Mouse (Mus musculus) limb, embryonic 13.5 days (tissue): ENCODE data around the gene Tmem212. TPM values are rescaled to one million over a fixed set of nuclear protein-coding genes. Genes with fewer than 3 reads are reported as not detected.
"Not testable (repeated sequence)": the region's sequence is repeated elsewhere in the genome, so short reads cannot be mapped to it uniquely, and the experiment has no call there.

Experiments
- ATAC-seq: fragments of 200-750 bp; cut with Nextera tagmentation; 2 replicates; pipeline ENCODE4 v1.8.0; 2017; ENCODE audit warnings: low read depth, moderate number of reproducible peaks, moderate TSS enrichment; ENCODE audit not compliant: low FRiP score
- H3K27ac ChIP-seq: fragments of 300-500 bp; sonication (generic); 2 replicates; pipeline ENCODE4 v1.5.1; 2015; ENCODE audit warnings: inconsistent platforms, mild to moderate bottlenecking, moderate library complexity
- H3K27me3 ChIP-seq: fragments of 300-500 bp; sonication (generic); 2 replicates; pipeline ENCODE4 v1.6.1; 2015; ENCODE audit warnings: mild to moderate bottlenecking, inconsistent platforms
- H3K36me3 ChIP-seq: fragments of 300-500 bp; sonication (generic); 2 replicates; pipeline ENCODE4 v1.6.1; 2015; ENCODE audit warnings: inconsistent platforms, mild to moderate bottlenecking, moderate library complexity
- H3K4me1 ChIP-seq: fragments of 300-500 bp; sonication (generic); 2 replicates; pipeline ENCODE4 v1.6.1; 2015; ENCODE audit warnings: inconsistent platforms
- H3K4me2 ChIP-seq: fragments of 300-500 bp; sonication (generic); replicated peaks from 2 replicates; pipeline ENCODE4 v1.6.1; 2015; ENCODE audit warnings: inconsistent platforms, mild to moderate bottlenecking, moderate library complexity
- H3K4me3 ChIP-seq: fragments of 300-500 bp; sonication (generic); 2 replicates; pipeline ENCODE4 v1.5.1; 2015; ENCODE audit warnings: moderate library complexity, mild to moderate bottlenecking, inconsistent platforms
- H3K9ac ChIP-seq: fragments of 300-500 bp; sonication (generic); 2 replicates; pipeline ENCODE4 v1.6.1; 2015; ENCODE audit warnings: mild to moderate bottlenecking, inconsistent platforms
- H3K9me3 ChIP-seq: fragments of 300-500 bp; sonication (generic); 2 replicates; pipeline ENCODE4 v1.6.1; 2016; ENCODE audit warnings: inconsistent platforms
- WGBS: fragments of 180-500 bp; shearing (Covaris S2); methylation state at CpG from one replicate; pipeline ENCODE4 v1.1.7; 2015; 5-methylcytosine and 5-hydroxymethylcytosine counted together
- polyA plus RNA-seq: library from polyadenylated mRNA; unstranded; fragments of >200 nt; fragmentation: Nextera tagmentation; extraction: Ambion mirVana; gene quantifications from 2 replicates; pipeline ENCODE4 v1.2.1, GENCODE M21; 2015

Tmem212 gene
- not detected in 2 replicates for polyA plus RNA-seq

DNA sequence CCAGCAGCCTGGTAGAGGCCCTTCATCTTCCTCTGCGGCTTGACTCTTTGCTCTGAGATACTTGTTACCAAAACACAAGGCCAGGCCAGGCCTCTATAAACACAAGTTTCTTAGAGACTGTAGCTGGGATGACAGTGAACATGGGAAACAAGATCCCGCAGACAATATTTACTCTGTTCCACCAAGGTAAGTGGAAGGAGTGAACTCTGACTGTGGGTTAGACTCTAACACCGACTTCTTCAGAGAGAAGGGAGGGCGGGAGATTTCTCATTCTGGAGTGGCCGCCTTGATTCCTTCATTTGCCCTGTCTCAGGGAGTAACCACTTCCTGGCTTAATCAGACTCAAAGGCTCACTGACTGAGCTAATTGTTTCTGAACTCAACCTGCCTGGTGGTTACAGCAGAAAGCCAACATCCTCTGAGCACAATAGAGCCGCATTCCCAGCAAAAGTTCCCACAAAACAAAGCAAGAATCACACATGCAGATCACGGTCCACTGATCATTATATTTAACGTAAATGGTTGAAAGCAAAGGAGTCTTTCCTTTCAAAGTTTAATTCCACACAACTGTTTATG is at the start of gene Tmem212:
Gene Tmem212, minus strand, starts transcription at position 51 of the 575 bp plus-strand sequence.
- Histone ChIP-seq H3K36me3 (no peaks in the 10 kb centered on the region), H3K9me3 (no peaks in the 10 kb centered on the region), H3K27ac (no peak within 1 kb of the TSS), H3K4me2 (no peak within 1 kb of the TSS), H3K4me3 (no peak within 1 kb of the TSS), H3K9ac (no peak within 1 kb of the TSS), H3K4me1 (peaks cover 14% of the 10 kb centered on the region), H3K27me3 (no peaks in the 10 kb centered on the region)
- ATAC-seq: no peak
- 71% methylated on average over 8 of the region's 8 CpGs for WGBS

DNA sequence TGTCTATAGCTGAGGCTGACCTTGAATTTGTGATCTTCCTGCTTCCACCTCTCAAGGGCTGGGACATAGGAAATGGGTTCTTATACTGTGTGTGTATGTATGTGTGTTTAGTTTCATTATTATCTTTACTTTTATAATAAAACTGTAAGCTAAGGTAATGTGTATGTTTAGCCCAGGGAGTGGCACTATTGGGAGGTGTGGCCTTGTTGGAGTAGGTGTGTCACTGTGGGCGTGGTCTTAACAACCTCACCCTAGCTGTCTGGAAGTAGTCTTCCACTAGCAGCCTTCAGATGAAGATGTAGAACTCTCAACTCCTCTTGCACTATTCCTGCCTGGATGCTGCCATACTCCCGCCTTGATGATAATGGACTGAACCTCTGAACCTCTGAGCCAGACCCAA is 49.2 kb upstream of the Tmem212 start:
- 87% methylated on average over 2 of the region's 2 CpGs for WGBS
- not testable (repeated sequence) for H3K4me2 ChIP-seq, H3K9ac ChIP-seq, ATAC-seq, H3K4me3 ChIP-seq, H3K36me3 ChIP-seq, H3K9me3 ChIP-seq, H3K27ac ChIP-seq, H3K27me3 ChIP-seq
- H3K4me1 ChIP-seq: peaks cover 14% of the 10 kb centered on the region

DNA sequence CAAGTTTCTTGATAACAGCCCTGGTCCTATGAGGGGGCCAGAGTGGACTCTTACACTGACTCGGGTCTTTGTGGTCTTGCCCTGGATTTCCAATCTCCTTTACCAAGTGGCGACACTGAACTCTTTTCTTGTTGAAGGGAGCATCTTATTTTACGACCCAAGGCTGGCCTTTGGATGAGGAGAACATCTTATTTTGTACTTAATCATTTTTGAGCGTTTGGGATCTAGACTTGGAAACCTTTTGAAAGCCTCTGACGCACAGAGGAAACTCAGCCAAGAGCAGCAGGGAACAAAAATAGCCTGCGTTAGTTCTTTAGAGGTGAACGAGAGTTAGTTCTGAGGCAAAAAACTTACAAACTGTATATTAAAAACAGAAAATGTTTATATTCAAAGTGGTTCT is 46.8 kb upstream of the Tmem212 start:
- H3K4me3 ChIP-seq: no peak overlapping the region
- no peak for ATAC-seq
- WGBS: 76% methylated on average over 7 of the region's 7 CpGs
- H3K27ac ChIP-seq: no peak overlapping the region
- H3K9me3 ChIP-seq: no peaks in the 10 kb centered on the region
- no peaks in the 10 kb centered on the region; the same call in 1 of the 2 replicates for H3K27me3 ChIP-seq
- H3K4me2 ChIP-seq: no peak overlapping the region
- no peak overlapping the region for H3K9ac ChIP-seq
- peaks cover 26% of the 10 kb centered on the region for H3K4me1 ChIP-seq
- no peaks in the 10 kb centered on the region for H3K36me3 ChIP-seq

DNA sequence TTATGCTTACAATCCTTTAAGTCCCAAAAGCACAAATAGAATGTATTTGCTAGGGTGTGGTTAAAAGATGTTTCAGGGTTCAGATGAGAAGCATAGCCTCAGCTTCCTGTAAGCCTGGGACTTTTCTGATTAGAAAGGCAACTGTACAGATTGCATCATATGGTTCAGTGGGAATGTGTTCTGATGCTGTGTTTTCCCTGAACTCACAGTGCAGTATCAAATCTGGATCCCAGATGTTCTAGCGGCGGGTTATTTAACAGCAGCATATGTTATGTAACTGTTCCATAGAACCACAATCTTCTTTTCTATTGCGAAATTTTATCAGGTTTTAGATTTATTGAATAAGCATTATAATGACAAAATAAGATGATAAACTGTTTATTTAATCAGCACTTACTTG is 45.5 kb upstream of the Tmem212 start:
- Histone ChIP-seq H3K4me1 (peaks cover 26% of the 10 kb centered on the region), H3K27me3 (no peaks in the 10 kb centered on the region; the same call in 1 of the 2 replicates), H3K36me3 (no peaks in the 10 kb centered on the region), H3K4me3 (no peak overlapping the region), H3K9me3 (no peaks in the 10 kb centered on the region), H3K4me2 (no peak overlapping the region), H3K27ac (no peak overlapping the region), H3K9ac (no peak overlapping the region)
- ATAC-seq: no peak
- 50% methylated on average over 3 of the region's 3 CpGs for WGBS

DNA sequence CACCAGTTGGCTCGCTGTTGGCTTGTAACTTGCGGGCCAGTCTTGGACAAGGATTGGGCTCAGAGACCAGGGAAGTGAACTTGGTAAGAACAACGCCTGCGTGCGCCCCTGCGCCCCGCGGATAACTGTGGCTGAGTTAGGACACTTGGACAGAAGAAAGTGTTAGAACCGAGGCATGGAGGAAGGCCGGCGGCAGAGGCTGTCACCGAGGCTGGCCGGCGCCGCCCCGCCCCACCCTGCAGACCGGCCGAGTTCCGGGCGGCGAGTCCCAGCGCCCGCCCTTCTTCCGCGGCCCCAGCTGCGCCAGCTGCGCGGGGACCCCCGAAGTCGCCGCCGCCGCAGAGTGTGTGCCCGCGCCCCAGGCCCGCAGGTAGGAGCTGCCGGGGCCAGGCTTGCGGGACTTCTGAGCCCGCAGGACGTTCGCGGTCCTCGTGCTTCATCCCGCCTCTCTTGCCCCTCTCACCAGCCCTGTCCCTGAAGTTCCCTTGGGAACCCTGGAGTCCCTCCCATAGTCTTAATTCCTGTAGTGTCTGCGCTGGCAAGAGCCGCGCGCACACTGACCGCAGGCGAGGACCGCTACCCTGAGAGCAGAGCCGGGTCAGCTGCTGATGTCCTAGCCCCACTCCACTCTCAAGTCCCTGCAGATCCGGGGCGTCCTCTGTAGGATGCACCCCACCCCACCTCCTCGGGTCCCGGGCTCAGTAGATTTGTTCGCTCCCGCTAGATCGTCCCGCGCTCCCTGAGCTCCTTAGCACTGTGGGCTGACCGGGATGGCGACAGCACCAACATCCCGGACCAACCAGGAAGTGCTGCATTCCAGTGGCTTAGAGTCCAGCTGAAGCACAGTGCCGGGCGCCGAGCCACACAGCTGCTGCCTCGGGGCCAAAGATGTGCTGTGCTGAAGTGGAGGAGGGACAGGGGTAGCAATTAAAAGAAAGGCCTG is 42.5 kb upstream of the Tmem212 start, which contains the start of gene Pld1:
Gene Pld1, plus strand, starts transcription at position 315 of the 943 bp plus-strand sequence.
- Histone ChIP-seq H3K27me3 (no peaks in the 10 kb centered on the region; the same call in 1 of the 2 replicates), H3K27ac (peak within 1 kb of the TSS; percentile 73), H3K36me3 (no peaks in the 10 kb centered on the region), H3K9ac (peak within 1 kb of the TSS; percentile 85), H3K9me3 (no peaks in the 10 kb centered on the region), H3K4me3 (peak within 1 kb of the TSS; percentile 66), H3K4me2 (peak within 1 kb of the TSS; percentile 97), H3K4me1 (peaks cover 26% of the 10 kb centered on the region)
- under 1% methylated on average over 68 of the region's 68 CpGs for WGBS
- ATAC-seq: peak; percentile 86

DNA sequence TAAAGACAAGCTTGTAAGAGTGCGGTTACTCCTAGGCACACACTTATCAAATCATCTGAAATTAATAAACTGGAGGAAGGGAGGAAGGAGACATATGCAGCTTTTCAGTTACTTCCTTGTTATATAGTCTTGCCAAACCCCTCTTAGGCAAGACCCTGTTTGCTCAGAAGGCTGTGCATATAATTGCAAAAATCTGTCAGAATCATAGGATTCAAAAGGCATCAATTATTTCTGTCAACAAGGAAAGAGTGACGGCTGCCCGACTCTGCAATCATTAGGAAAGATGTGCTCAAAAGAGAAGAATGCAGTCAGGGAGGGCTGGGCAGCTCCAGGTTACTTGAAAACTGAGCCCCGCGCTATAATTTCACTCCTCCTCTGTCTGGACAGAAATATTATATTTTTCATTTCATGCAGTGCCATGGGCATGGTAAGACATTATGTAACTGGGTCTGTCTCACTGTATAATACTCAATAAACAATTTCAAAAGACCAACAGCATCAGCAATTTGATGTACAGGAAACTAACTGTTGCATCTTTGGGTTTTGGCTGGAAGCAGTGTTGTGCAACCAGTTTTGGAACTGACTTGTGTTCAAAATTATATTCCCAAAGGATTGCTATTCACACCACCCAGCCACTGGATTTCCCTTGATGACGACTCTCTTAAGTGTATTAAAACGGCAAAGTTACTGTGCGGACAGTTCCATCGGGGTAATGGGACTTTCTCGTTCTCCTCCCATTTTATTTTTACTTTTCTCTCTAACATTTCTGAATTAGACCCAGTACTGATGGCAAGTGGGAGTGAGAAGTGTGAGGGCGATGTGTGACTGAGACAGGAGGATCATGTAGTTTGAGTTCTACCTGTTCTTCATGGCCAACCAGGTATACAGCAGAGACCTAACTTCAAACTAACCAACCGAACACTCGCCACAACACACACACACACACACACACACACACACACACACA is 41.3 kb upstream of the Tmem212 start:
- no peaks in the 10 kb centered on the region for H3K9me3 ChIP-seq
- H3K27ac ChIP-seq: no peak overlapping the region
- peaks cover 26% of the 10 kb centered on the region for H3K4me1 ChIP-seq
- H3K9ac ChIP-seq: no peak overlapping the region
- no peak for ATAC-seq
- peak overlapping the region; percentile 97 for H3K4me2 ChIP-seq
- WGBS: 69% methylated on average over 13 of the region's 13 CpGs
- no peaks in the 10 kb centered on the region for H3K27me3 ChIP-seq
- H3K36me3 ChIP-seq: no peaks in the 10 kb centered on the region
- no peak overlapping the region for H3K4me3 ChIP-seq

DNA sequence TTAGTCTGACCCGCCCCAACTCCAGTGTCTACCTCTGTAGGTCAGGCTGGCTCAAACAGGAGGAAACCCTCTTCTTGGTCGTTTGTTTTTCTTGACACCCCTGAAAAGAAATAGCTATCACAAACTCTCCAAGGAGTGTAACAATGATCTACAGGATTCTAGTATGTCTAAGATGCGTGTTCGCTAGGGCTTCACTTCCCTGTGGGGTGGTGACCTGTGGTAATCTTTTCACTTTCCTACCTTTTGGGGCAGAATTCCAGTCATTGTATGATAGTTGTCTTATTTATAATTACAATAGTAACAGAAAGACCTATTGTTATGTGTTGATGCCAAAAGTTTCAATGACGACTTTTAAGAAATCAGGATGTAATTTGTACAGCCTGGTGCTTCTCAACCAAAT is 40.6 kb upstream of the Tmem212 start:
- no peak overlapping the region for H3K4me3 ChIP-seq
- 81% methylated on average over 5 of the region's 5 CpGs for WGBS
- H3K9me3 ChIP-seq: no peaks in the 10 kb centered on the region
- H3K27me3 ChIP-seq: no peaks in the 10 kb centered on the region
- H3K9ac ChIP-seq: no peak overlapping the region
- H3K4me1 ChIP-seq: peaks cover 26% of the 10 kb centered on the region
- H3K4me2 ChIP-seq: no peak overlapping the region
- H3K36me3 ChIP-seq: no peaks in the 10 kb centered on the region
- no peak for ATAC-seq
- H3K27ac ChIP-seq: no peak overlapping the region

DNA sequence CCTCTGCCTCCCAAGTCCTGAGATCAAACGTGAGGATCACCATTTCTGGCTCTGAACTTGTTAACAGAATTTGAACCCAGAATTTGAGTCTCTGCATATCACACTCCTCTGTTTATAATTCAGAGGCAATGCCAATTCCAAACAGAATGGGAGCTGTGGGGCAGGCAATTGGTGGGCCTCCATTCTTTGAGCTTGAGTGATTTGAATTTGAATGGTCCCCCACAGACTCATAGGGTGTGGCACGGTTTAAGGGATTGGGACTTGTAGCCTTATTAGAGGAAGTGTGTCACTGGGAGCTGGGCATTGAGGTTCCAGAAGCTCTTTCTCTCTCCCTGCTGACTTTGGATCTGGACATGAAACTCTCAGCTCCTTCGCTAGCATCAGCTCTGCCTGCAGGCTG is 39.5 kb upstream of the Tmem212 start:
- ATAC-seq: no peak
- no peak overlapping the region for H3K4me3 ChIP-seq
- no peak overlapping the region for H3K27ac ChIP-seq
- H3K4me1 ChIP-seq: peaks cover 17% of the 10 kb centered on the region
- H3K9me3 ChIP-seq: no peaks in the 10 kb centered on the region
- H3K9ac ChIP-seq: no peak overlapping the region
- no peaks in the 10 kb centered on the region for H3K36me3 ChIP-seq
- no peak overlapping the region for H3K4me2 ChIP-seq
- 80% methylated on average over 3 of the region's 3 CpGs for WGBS
- no peaks in the 10 kb centered on the region for H3K27me3 ChIP-seq

DNA sequence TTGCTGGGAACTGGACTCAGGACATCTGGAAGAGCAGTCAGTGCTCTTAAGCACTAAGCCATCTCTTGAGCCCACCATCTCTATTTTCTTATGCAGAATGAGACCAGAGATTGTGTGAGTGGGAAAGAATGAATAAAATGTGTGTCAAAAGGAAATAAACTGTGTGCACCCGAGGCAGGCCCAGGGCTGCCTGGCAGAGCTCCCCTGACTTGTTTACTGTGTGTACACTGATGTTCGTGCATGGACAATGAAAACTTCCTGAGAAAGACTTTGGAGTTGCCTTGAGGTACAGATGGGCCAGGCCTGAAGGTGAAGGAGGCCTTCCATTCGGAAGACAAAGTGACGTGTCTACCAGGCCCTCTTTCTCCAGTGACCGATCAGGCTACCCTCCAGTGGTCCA is 36.2 kb upstream of the Tmem212 start:
- no peak overlapping the region for H3K9ac ChIP-seq

DNA sequence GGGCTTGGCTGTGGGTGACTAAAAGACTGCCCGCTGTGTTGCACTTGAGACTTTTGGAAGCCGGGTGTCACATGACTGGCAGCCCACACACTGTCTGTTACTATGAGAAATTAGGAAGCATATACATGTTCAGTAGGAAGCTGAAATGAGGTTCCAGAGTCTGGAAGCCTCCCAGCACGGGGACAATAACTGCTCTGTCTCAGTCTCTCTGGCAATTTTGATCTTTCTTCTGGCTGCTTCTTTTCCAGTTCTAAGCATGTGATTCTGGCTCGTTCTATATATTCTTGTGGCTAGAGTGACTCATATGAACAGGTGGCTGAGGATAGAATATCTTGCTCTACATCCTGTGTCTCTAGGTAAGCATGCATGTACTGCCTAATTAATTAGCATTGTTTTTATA is 33.1 kb upstream of the Tmem212 start:
- H3K4me3 ChIP-seq: no peak overlapping the region
- no peaks in the 10 kb centered on the region for H3K4me1 ChIP-seq
- H3K9me3 ChIP-seq: no peaks in the 10 kb centered on the region
- WGBS: 76% methylated on average over 4 of the region's 4 CpGs
- no peak overlapping the region for H3K4me2 ChIP-seq
- no peak for ATAC-seq
- H3K9ac ChIP-seq: no peak overlapping the region
- H3K27me3 ChIP-seq: no peaks in the 10 kb centered on the region
- no peak overlapping the region for H3K27ac ChIP-seq
- H3K36me3 ChIP-seq: no peaks in the 10 kb centered on the region

More for the DNA sequence above, 36.2 kb upstream of the Tmem212 start:
- no peak overlapping the region for H3K27ac ChIP-seq
- H3K4me3 ChIP-seq: no peak overlapping the region
- H3K4me1 ChIP-seq: no peaks in the 10 kb centered on the region
- H3K9me3 ChIP-seq: no peaks in the 10 kb centered on the region
- WGBS: 83% methylated on average over 5 of the region's 5 CpGs
- ATAC-seq: no peak
- H3K4me2 ChIP-seq: no peak overlapping the region
- H3K36me3 ChIP-seq: no peaks in the 10 kb centered on the region
- H3K27me3 ChIP-seq: no peaks in the 10 kb centered on the region

DNA sequence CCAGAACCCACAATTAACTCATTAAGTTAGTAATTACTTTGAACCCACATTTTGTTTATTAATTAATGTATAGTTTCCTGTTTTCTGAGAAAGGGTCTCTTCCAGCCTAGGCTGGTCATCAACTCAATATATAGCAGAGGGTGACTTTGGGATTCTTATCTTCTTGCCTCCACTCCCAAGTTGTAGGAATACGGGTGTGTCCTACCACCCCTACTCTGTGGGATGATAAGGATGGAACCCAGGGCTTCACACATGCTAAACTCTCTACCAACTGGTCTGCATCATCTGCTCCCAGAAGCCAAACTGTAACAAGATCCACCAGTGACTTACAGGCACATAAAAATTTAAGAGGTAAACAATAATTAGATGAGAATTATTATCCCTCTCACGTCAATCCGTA is 27.9 kb upstream of the Tmem212 start:
- H3K9me3 ChIP-seq: peaks cover 6% of the 10 kb centered on the region
- no peak overlapping the region for H3K4me3 ChIP-seq
- H3K27me3 ChIP-seq: no peaks in the 10 kb centered on the region
- WGBS: 49% methylated on average over 3 of the region's 3 CpGs
- H3K4me1 ChIP-seq: no peaks in the 10 kb centered on the region
- H3K27ac ChIP-seq: no peak overlapping the region
- ATAC-seq: no peak
- no peak overlapping the region for H3K9ac ChIP-seq
- H3K36me3 ChIP-seq: no peaks in the 10 kb centered on the region
- no peak overlapping the region for H3K4me2 ChIP-seq
